ENCODE assay signal across 8 mouse cellular contexts in genomic region chr11:20477183-20478037, GRCm38 (mm10).
DNase-seq lines count a peak whose midpoint lies in the region; ATAC-seq lines count a peak whose summit lies in the region.

No protein-coding gene starts in this region.

- peak; percentile 15 to 29 for DNase-seq in frontal cortex, postnatal 36 days (ENCODE audit: low spot score in 2 of 2)
- no peak for DNase-seq in frontal cortex, postnatal 25 days (ENCODE audit: low spot score in 2 of 2)
- DNase-seq in cerebellum, adult 11-12 months: peak; percentile 53
- peak; percentile 67 for DNase-seq in forebrain, embryonic 14.5 days (ENCODE audit: low spot score)
- DNase-seq in layer of hippocampus, adult 9-11 months: peak; percentile 63
- peak; percentile 67 for DNase-seq in lung, postnatal 25 days (ENCODE audit: low spot score)
- DNase-seq in retina, embryonic 14.5 days (ENCODE audit: low spot score): peak; percentile 36

- H3K4me3 ChIP-seq in forebrain, embryonic 14.5 days (ENCODE audit: low read depth, low read length): no peak overlapping the region

- WGBS in forebrain, embryonic 14.5 days: 12% methylated on average over 19 of the region's 19 CpGs

- no peak overlapping the region for H3K27ac ChIP-seq in forebrain, embryonic 14.5 days (ENCODE audit: low read depth, low read length)

- no peaks in the 10 kb centered on the region for H3K27me3 ChIP-seq in forebrain, embryonic 14.5 days (replicated peaks; ENCODE audit: control insufficient read depth, insufficient read depth, low read length)

- H3K9me3 ChIP-seq in forebrain, embryonic 14.5 days (replicated peaks; ENCODE audit: control insufficient read depth, low read length): no peaks in the 10 kb centered on the region; the same call in 1 of the 2 replicates

- no peaks in the 10 kb centered on the region for H3K36me3 ChIP-seq in forebrain, embryonic 14.5 days (ENCODE audit: control insufficient read depth, insufficient read depth, low read length)

- H3K4me1 ChIP-seq in forebrain, embryonic 14.5 days (ENCODE audit: control insufficient read depth, insufficient read depth, low read length): peaks cover 7% of the 10 kb centered on the region

- H3K9ac ChIP-seq in forebrain, embryonic 14.5 days (ENCODE audit: low read length): no peak overlapping the region

- H3K4me2 ChIP-seq in forebrain, embryonic 14.5 days (ENCODE audit: low read length): peak overlapping the region; percentile 34

- peak; percentile 80 for ATAC-seq in forebrain, embryonic 14.5 days
- peak; percentile 69 to 79 for ATAC-seq in hematopoietic stem cell, adult 5-6 weeks (replicated peaks in 1 of 2; ENCODE audit: insufficient read depth in 1 of 2, low FRiP score in 2 of 2, low TSS enrichment in 1 of 2, low read depth in 1 of 2, poor library complexity in 2 of 2, severe bottlenecking in 2 of 2)

Comparison
In these comparisons a context has a peak if more than half of its experiments do, and no peak if none do; other contexts are left out.
1. DNase-seq: peak in frontal cortex, postnatal 36 days (2 of 2), cerebellum, adult 11-12 months (single experiment), forebrain, embryonic 14.5 days (single experiment), layer of hippocampus, adult 9-11 months (single experiment), lung, postnatal 25 days (single experiment) and retina, embryonic 14.5 days (single experiment); none in frontal cortex, postnatal 25 days (0 of 2).